Mouse (Mus musculus) neural tube, embryonic 12.5 days (tissue): Measurements from ENCODE around the gene Herpud2. TPM values are rescaled to one million over a fixed set of nuclear protein-coding genes. Genes with fewer than 3 reads are reported as not detected.

Experiments used
- ATAC-seq: fragments of 200-750 bp; cut with Nextera tagmentation; 2 replicates; pipeline ENCODE4 v1.8.0; 2017; ENCODE audit warnings: low read depth, mild to moderate bottlenecking, moderate TSS enrichment, moderate library complexity; ENCODE audit not compliant: low FRiP score
- H3K27ac ChIP-seq: fragments of 300-500 bp; sonication (generic); 2 replicates; pipeline ENCODE4 v1.5.1; 2016
- H3K27me3 ChIP-seq: fragments of 300-500 bp; sonication (generic); replicated peaks from 2 replicates; pipeline ENCODE4 v1.6.1; 2016; ENCODE audit warnings: mild to moderate bottlenecking
- H3K36me3 ChIP-seq: fragments of 300-500 bp; sonication (generic); 2 replicates; pipeline ENCODE4 v1.6.1; 2016; ENCODE audit warnings: mild to moderate bottlenecking
- H3K4me1 ChIP-seq: fragments of 300-500 bp; sonication (generic); 2 replicates; pipeline ENCODE4 v1.6.1; 2016
- H3K4me2 ChIP-seq: fragments of 300-500 bp; sonication (generic); replicated peaks from 2 replicates; pipeline ENCODE4 v1.6.1; 2016; ENCODE audit warnings: mild to moderate bottlenecking
- H3K4me3 ChIP-seq: fragments of 300-500 bp; sonication (generic); 2 replicates; pipeline ENCODE4 v1.5.1; 2016
- H3K9ac ChIP-seq: fragments of 300-500 bp; sonication (generic); 2 replicates; pipeline ENCODE4 v1.6.1; 2016; ENCODE audit warnings: mild to moderate bottlenecking
- H3K9me3 ChIP-seq: fragments of 300-500 bp; sonication (generic); 2 replicates; pipeline ENCODE4 v1.6.1; 2016; ENCODE audit warnings: mild to moderate bottlenecking
- WGBS: fragments of 180-500 bp; shearing (Covaris S2); methylation state at CpG from one replicate; pipeline ENCODE4 v1.1.7; 2016; 5-methylcytosine and 5-hydroxymethylcytosine counted together
- polyA plus RNA-seq: library from polyadenylated mRNA; unstranded; fragments of >200 nt; fragmentation: Nextera tagmentation; extraction: Ambion mirVana; gene quantifications from 2 replicates; pipeline ENCODE4 v1.2.1, GENCODE M21; 2016

Herpud2 gene
- polyA plus RNA-seq, 1 experiment from 2014 or later, result 44.5 TPM

- H3K4me1 ChIP-seq, result no peaks in the 10 kb centered on the region
- no peak overlapping the region for H3K9ac ChIP-seq
- no peaks in the 10 kb centered on the region for H3K36me3 ChIP-seq
- no peak overlapping the region for H3K27ac ChIP-seq
- no peak overlapping the region for H3K4me3 ChIP-seq
- no peak for ATAC-seq
- H3K9me3 ChIP-seq, result no peaks in the 10 kb centered on the region
- WGBS, result 82% methylated on average over 1 of the region's 1 CpGs
- no peak overlapping the region for H3K4me2 ChIP-seq
- H3K27me3 ChIP-seq, result no peaks in the 10 kb centered on the region
These were observed 79.0 kb downstream of the Herpud2 start for GRCm38 (mm10) chr9:25072666-25073065.

DNA sequence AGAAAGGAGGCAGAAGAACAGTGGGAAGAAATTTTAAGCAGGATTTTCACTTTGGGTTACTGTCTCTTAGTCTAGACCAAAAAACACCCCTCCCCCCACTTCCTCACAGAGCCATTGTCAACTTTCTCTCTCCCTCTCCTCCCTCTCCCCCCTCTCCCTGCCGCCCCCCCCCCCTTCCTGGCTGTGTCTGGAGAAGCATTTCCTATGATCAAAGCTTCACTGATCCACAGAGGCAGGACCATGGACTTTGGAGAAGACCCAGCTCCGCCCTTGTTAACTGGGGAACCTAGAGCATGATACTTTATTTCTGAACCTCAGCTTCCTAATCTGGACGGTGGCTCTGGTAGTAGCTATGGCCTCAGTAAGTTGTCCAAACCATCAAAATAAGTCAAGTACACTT is 92.9 kb downstream of the Herpud2 start:
- H3K27me3 ChIP-seq, result no peaks in the 10 kb centered on the region
- H3K4me2 ChIP-seq, result no peak overlapping the region
- H3K36me3 ChIP-seq, result no peaks in the 10 kb centered on the region
- H3K9me3 ChIP-seq, result no peaks in the 10 kb centered on the region; the same call in 1 of the 2 replicates
- H3K4me3 ChIP-seq, result no peak overlapping the region
- H3K27ac ChIP-seq, result no peak overlapping the region
- no peak for ATAC-seq
- 64% methylated on average over 3 of the region's 3 CpGs for WGBS
- no peaks in the 10 kb centered on the region for H3K4me1 ChIP-seq
- H3K9ac ChIP-seq, result no peak overlapping the region

Other genes with a start within 250 kb of the Herpud2 start
- not detected in 2 replicates for gene Gm10181, start 62.4 kb downstream of the Herpud2 start, polyA plus RNA-seq
- gene Sept7, start 100.6 kb upstream of the Herpud2 start, polyA plus RNA-seq, result 267 and 307 TPM in 2 replicates